Mouse (Mus musculus) cerebellum, adult 9-10 months (tissue): ENCODE measurements at regions not wholly inside any gene's neighbourhood (a gene's known extent, or its start where the extent isn't known, plus 50 kb on each side); places are given as distances from the start of the nearest gene placed in this dataset.

Experiments used
- DNase-seq: peaks from one replicate; pipeline ENCODE4 v3.0.0; 2022

- no peak for DNase-seq
These were observed 196.9 kb upstream of the Cep126 start for GRCm38 (mm10) chr9:8330886-8331476.

GRCm38 (mm10) chr9:8340628-8341027, 203.3 kb upstream of the Trpc6 start:
- peak; percentile 26 for DNase-seq

GRCm38 (mm10) chr9:8351071-8351470, 192.9 kb upstream of the Trpc6 start:
- DNase-seq: no peak
